Mouse (Mus musculus): ENCODE data around the gene Ager. TPM values are rescaled to one million over a fixed set of nuclear protein-coding genes. Genes with fewer than 3 reads are reported as not detected.
A peak's percentile ranks its signal among the peaks of the same experiment; 100 is the strongest.

Gene Ager
- polyA plus RNA-seq, 1 experiment from 2014 or later, result 2.6 TPM

GRCm38 (mm10) chr17:34643379-34643778, 45.7 kb downstream of the Ager start:
- WGBS, result 90% methylated on average over 4 of the region's 4 CpGs
- no peak overlapping the region for H3K4me3 ChIP-seq
- peaks cover 9% of the 10 kb centered on the region for H3K36me3 ChIP-seq (replicated peaks)
- peaks cover 45% of the 10 kb centered on the region for H3K4me1 ChIP-seq
- H3K9me3 ChIP-seq, result no peaks in the 10 kb centered on the region
- no peak for DNase-seq (ENCODE audit: low spot score)
- H3K27me3 ChIP-seq (replicated peaks; ENCODE audit: low read depth, poor library complexity, severe bottlenecking), result no peaks in the 10 kb centered on the region
- H3K27ac ChIP-seq (replicated peaks), result no peak overlapping the region

- Histone ChIP-seq H3K27ac (replicated peaks) (peak overlapping the region; percentile 66; the same call in 1 of the 2 replicates), H3K27me3 (replicated peaks; ENCODE audit: low read depth, poor library complexity, severe bottlenecking) (no peaks in the 10 kb centered on the region), H3K4me3 (no peak overlapping the region), H3K9me3 (no peaks in the 10 kb centered on the region), H3K4me1 (peaks cover 51% of the 10 kb centered on the region), H3K36me3 (replicated peaks) (peaks cover 14% of the 10 kb centered on the region)
- WGBS, result 87% methylated on average over 10 of the region's 10 CpGs
- no peak for DNase-seq (ENCODE audit: low spot score)
These were observed 46.3 kb downstream of the Ager start for GRCm38 (mm10) chr17:34643944-34644343.

DNA sequence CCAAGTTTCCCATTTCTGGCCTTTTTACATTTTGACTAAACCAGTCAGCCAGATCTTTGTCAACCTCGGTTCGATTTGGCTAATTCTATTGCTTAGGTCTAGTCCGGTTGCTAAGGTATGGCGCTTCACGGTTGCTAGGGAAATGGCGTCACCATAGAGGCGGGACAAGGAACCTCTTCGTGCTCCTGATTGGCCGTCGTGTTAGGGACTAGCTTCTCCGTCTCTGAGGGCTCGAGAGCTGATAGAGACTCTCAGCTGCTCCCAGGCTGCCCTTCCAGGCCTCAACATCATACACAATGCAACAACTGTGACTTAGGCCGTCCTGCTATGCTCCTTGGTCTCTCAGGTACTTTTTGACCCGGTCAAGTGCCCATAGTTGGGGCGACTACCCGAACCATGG, 46.9 kb downstream of the Ager start, which contains the start of gene Fkbpl:
TSS of gene Fkbpl (plus strand) at position 157 of the 400 bp plus-strand sequence.
- Histone ChIP-seq H3K4me3 (peak within 1 kb of the TSS; percentile 99), H3K4me1 (peaks cover 53% of the 10 kb centered on the region), H3K27ac (replicated peaks) (peak within 1 kb of the TSS; percentile 83), H3K9me3 (no peaks in the 10 kb centered on the region), H3K36me3 (replicated peaks) (peaks cover 21% of the 10 kb centered on the region), H3K27me3 (replicated peaks; ENCODE audit: low read depth, poor library complexity, severe bottlenecking) (no peaks in the 10 kb centered on the region)
- DNase-seq (ENCODE audit: low spot score), result peak; percentile 93
- WGBS, result under 1% methylated on average over 16 of the region's 16 CpGs

DNA sequence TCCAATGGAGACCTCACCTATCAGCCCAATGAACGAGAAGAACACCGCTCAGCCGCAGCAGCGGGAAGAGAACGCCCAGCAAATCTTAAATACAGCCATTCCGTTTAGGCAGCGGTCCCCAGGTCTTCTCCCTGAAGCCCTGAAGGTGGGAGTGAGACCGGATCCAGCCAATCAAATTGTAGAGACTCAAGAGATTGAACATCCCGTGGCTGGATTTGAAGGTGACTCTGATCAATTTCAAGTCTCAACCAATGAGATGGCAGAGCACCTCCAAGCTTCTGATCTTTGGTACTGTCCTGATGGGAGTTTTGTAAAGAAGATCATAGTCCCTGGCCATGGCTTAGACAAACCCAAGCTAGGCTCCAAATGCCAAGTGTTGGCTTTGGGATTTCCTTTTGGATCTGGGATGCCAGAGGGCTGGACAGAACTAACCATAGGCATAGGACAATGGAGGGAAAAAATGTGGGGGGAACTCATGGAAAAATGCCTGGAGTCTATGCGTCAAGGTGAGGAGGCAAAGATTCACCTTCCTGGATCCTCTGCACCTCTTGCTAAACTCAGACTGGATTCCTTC, 47.7 kb downstream of the Ager start:
- H3K4me3 ChIP-seq, result peak overlapping the region; percentile 99
- no peaks in the 10 kb centered on the region for H3K27me3 ChIP-seq (replicated peaks; ENCODE audit: low read depth, poor library complexity, severe bottlenecking)
- H3K9me3 ChIP-seq, result no peaks in the 10 kb centered on the region
- peaks cover 28% of the 10 kb centered on the region for H3K36me3 ChIP-seq (replicated peaks)
- no peak for DNase-seq (ENCODE audit: low spot score)
- peak overlapping the region; percentile 83 for H3K27ac ChIP-seq (replicated peaks)
- H3K4me1 ChIP-seq, result peaks cover 52% of the 10 kb centered on the region
- WGBS, result 47% methylated on average over 10 of the region's 10 CpGs

GRCm38 (mm10) chr17:34645831-34646511, 48.3 kb downstream of the Ager start:
- Histone ChIP-seq H3K27ac (replicated peaks) (no peak overlapping the region), H3K4me3 (peak overlapping the region; percentile 99), H3K9me3 (no peaks in the 10 kb centered on the region), H3K4me1 (peaks cover 46% of the 10 kb centered on the region), H3K36me3 (replicated peaks) (peaks cover 34% of the 10 kb centered on the region), H3K27me3 (replicated peaks; ENCODE audit: low read depth, poor library complexity, severe bottlenecking) (no peaks in the 10 kb centered on the region)
- WGBS, result 92% methylated on average over 30 of the region's 30 CpGs
- DNase-seq (ENCODE audit: low spot score), result no peak

- Histone ChIP-seq H3K27ac (replicated peaks) (peak within 1 kb of the TSS; percentile 95), H3K4me1 (peaks cover 39% of the 10 kb centered on the region), H3K4me3 (peak within 1 kb of the TSS; percentile 99), H3K27me3 (replicated peaks; ENCODE audit: low read depth, poor library complexity, severe bottlenecking) (no peaks in the 10 kb centered on the region), H3K9me3 (no peaks in the 10 kb centered on the region), H3K36me3 (replicated peaks) (peaks cover 46% of the 10 kb centered on the region)
- WGBS, result 1% methylated on average over 66 of the region's 66 CpGs
- DNase-seq (ENCODE audit: low spot score), result peak; percentile 96
These were observed 49.5 kb downstream of the Ager start, which contains the start of gene Atf6b for GRCm38 (mm10) chr17:34646906-34647787. Atf6b (plus strand) TSS chr17:34647146.

- no peaks in the 10 kb centered on the region for H3K9me3 ChIP-seq
- no peak for DNase-seq (ENCODE audit: low spot score)
- H3K4me1 ChIP-seq, result peaks cover 39% of the 10 kb centered on the region
- H3K4me3 ChIP-seq, result peak overlapping the region; percentile 99
- H3K27me3 ChIP-seq (replicated peaks; ENCODE audit: low read depth, poor library complexity, severe bottlenecking), result no peaks in the 10 kb centered on the region
- 81% methylated on average over 16 of the region's 16 CpGs for WGBS
- peaks cover 58% of the 10 kb centered on the region for H3K36me3 ChIP-seq (replicated peaks)
- H3K27ac ChIP-seq (replicated peaks), result no peak overlapping the region
These were observed 50.7 kb downstream of the Ager start for GRCm38 (mm10) chr17:34648141-34648890.

DNA sequence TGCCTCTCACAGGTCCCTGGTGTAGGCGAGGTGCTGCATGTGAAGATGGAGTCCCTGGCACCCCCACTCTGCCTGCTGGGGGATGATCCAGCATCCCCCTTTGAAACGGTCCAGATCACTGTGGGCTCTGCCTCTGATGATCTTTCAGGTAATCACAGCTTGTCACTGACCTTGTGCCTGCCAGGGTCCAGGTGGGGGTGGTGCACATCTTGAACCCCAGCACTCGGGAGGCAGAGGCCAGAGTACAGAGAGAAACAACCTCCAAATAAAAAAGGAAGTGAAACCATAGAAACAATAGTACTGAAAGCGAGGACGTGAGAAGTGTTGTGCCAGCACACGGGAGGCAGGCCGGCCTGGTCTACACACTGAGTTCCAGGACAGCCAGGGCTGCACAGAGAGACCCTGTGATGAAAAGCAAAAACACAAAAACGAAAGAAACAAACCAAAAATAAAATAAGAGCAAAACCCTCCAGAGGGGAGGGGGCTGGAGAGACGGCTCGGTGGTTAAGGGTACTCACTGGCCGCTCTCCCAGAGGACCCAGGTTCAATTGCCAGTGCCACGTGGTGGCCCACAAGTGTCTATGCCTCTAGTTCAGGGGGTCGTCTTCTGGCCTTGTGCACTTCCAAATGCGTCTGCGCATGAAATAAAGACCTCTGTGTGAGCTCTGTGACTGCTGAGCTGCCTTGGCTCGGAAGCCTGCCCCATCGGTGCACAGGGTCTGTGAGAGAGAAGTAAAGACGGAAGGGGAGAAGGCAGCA, 51.6 kb downstream of the Ager start:
- Histone ChIP-seq H3K36me3 (replicated peaks) (peaks cover 68% of the 10 kb centered on the region), H3K27ac (replicated peaks) (0 out of 2 replicates have a peak overlapping the region, but pooled peaks have one; percentile 20), H3K27me3 (replicated peaks; ENCODE audit: low read depth, poor library complexity, severe bottlenecking) (no peaks in the 10 kb centered on the region), H3K4me1 (peaks cover 39% of the 10 kb centered on the region), H3K9me3 (no peaks in the 10 kb centered on the region), H3K4me3 (0 out of 2 replicates have a peak overlapping the region, but pooled peaks have one; percentile 6)
- no peak for DNase-seq (ENCODE audit: low spot score)
- WGBS, result 89% methylated on average over 18 of the region's 18 CpGs

Other genes with a start within 250 kb of the Ager start
- gene Btnl2, start 243.0 kb upstream of the Ager start, polyA plus RNA-seq (2016; fragmentation: Nextera tagmentation; extraction: Ambion mirVana), result 0.08 TPM in 1 of 2 replicates, not detected in the other
- not detected in 2 replicates for gene Btnl1, start 220.7 kb upstream of the Ager start, polyA plus RNA-seq (2016; fragmentation: Nextera tagmentation; extraction: Ambion mirVana)
- gene BC051142, start 199.0 kb upstream of the Ager start, polyA plus RNA-seq (2016; fragmentation: Nextera tagmentation; extraction: Ambion mirVana), result 0.88 and 1.4 TPM in 2 replicates
- gene Btnl4, start 120.5 kb upstream of the Ager start, polyA plus RNA-seq (2016; fragmentation: Nextera tagmentation; extraction: Ambion mirVana), result not detected in 2 replicates
- not detected in 2 replicates for gene Btnl6, start 80.5 kb upstream of the Ager start, polyA plus RNA-seq (2016; fragmentation: Nextera tagmentation; extraction: Ambion mirVana)
- 5.4 and 6.6 TPM in 2 replicates for gene Notch4, start 33.6 kb upstream of the Ager start, polyA plus RNA-seq (2016; fragmentation: Nextera tagmentation; extraction: Ambion mirVana)
- gene Gpsm3, start 8.1 kb upstream of the Ager start, polyA plus RNA-seq (2016; fragmentation: Nextera tagmentation; extraction: Ambion mirVana), result 9.4 and 10.1 TPM in 2 replicates
- 18.2 and 19.5 TPM in 2 replicates for gene Pbx2, start 6.6 kb upstream of the Ager start, polyA plus RNA-seq (2016; fragmentation: Nextera tagmentation; extraction: Ambion mirVana)
- gene Rnf5, start 5.8 kb downstream of the Ager start, polyA plus RNA-seq (2016; fragmentation: Nextera tagmentation; extraction: Ambion mirVana), result 165 and 172 TPM in 2 replicates
- 51.3 and 56.1 TPM in 2 replicates for gene Agpat1, start 6.4 kb downstream of the Ager start, polyA plus RNA-seq (2016; fragmentation: Nextera tagmentation; extraction: Ambion mirVana)
- 4.0 and 4.2 TPM in 2 replicates for gene Egfl8, start 18.1 kb downstream of the Ager start, polyA plus RNA-seq (2016; fragmentation: Nextera tagmentation; extraction: Ambion mirVana)
- gene Ppt2, start 30.6 kb downstream of the Ager start, polyA plus RNA-seq (2016; fragmentation: Nextera tagmentation; extraction: Ambion mirVana), result 18.6 and 19.5 TPM in 2 replicates
- gene Prrt1, start 31.7 kb downstream of the Ager start, polyA plus RNA-seq (2016; fragmentation: Nextera tagmentation; extraction: Ambion mirVana), result 0.12 and 0.18 TPM in 2 replicates
- gene Fkbpl, start 46.9 kb downstream of the Ager start, polyA plus RNA-seq (2016; fragmentation: Nextera tagmentation; extraction: Ambion mirVana), result 16.6 and 17.3 TPM in 2 replicates
- gene Atf6b, start 49.3 kb downstream of the Ager start, polyA plus RNA-seq (2016; fragmentation: Nextera tagmentation; extraction: Ambion mirVana), result 103 and 104 TPM in 2 replicates
- gene Tnxb, start 72.7 kb downstream of the Ager start, polyA plus RNA-seq (2016; fragmentation: Nextera tagmentation; extraction: Ambion mirVana), result 0.03 TPM in 1 of 2 replicates, not detected in the other
- gene C4b, start 146.0 kb downstream of the Ager start, polyA plus RNA-seq (2016; fragmentation: Nextera tagmentation; extraction: Ambion mirVana), result not detected in 2 replicates
- gene Cyp21a1, start 206.7 kb downstream of the Ager start, polyA plus RNA-seq (2016; fragmentation: Nextera tagmentation; extraction: Ambion mirVana), result not detected in 2 replicates
- 24.6 and 26.4 TPM in 2 replicates for gene Stk19, start 239.1 kb downstream of the Ager start, polyA plus RNA-seq (2016; fragmentation: Nextera tagmentation; extraction: Ambion mirVana)
- 78.1 and 88.8 TPM in 2 replicates for gene Dxo, start 239.2 kb downstream of the Ager start, polyA plus RNA-seq (2016; fragmentation: Nextera tagmentation; extraction: Ambion mirVana)